Mouse (Mus musculus) lung, postnatal 25 days (tissue): ENCODE measurements at regions not wholly inside any gene's neighbourhood (a gene's known extent, or its start where the extent isn't known, plus 50 kb on each side); places are given as distances from the start of the nearest gene placed in this dataset.
"Not testable (repeated sequence)": the region's sequence is repeated elsewhere in the genome, so short reads cannot be mapped to it uniquely, and the experiment has no call there.

Experiments used
- DNase-seq: peaks from one replicate; pipeline ENCODE4 v3.0.0; 2022; ENCODE audit warnings: low spot score

GRCm38 (mm10) chr12:3188734-3189275 is 121.0 kb downstream of the Rab10 start:
- not testable (repeated sequence) for DNase-seq

- no peak for DNase-seq
Observed at GRCm38 (mm10) chr12:3188137-3188536, 121.6 kb downstream of the Rab10 start.

- no peak for DNase-seq
Observed at GRCm38 (mm10) chr12:3173325-3173724, 136.4 kb downstream of the Rab10 start.

- not testable (repeated sequence) for DNase-seq
Observed at GRCm38 (mm10) chr12:3169705-3170287, 140.0 kb downstream of the Rab10 start.

GRCm38 (mm10) chr12:3161666-3162065 is 148.1 kb downstream of the Rab10 start:
- DNase-seq, result not testable (repeated sequence)

GRCm38 (mm10) chr12:3158771-3159170 is 151.0 kb downstream of the Rab10 start:
- not testable (repeated sequence) for DNase-seq

- DNase-seq, result not testable (repeated sequence)
Observed at GRCm38 (mm10) chr12:3153705-3154104, 156.1 kb downstream of the Rab10 start.

GRCm38 (mm10) chr12:3132553-3132952 is 177.2 kb downstream of the Rab10 start:
- DNase-seq, result not testable (repeated sequence)

GRCm38 (mm10) chr12:3131149-3131751 is 178.5 kb downstream of the Rab10 start:
- not testable (repeated sequence) for DNase-seq

- not testable (repeated sequence) for DNase-seq
Observed at GRCm38 (mm10) chr12:3127336-3127735, 182.4 kb downstream of the Rab10 start.

GRCm38 (mm10) chr12:3124036-3124435 is 185.7 kb downstream of the Rab10 start:
- DNase-seq, result no peak

- not testable (repeated sequence) for DNase-seq
Observed at GRCm38 (mm10) chr12:3110589-3110988, 199.2 kb downstream of the Rab10 start.

GRCm38 (mm10) chr12:3109671-3110070 is 200.1 kb downstream of the Rab10 start:
- DNase-seq, result peak; percentile 43

- not testable (repeated sequence) for DNase-seq
Observed at GRCm38 (mm10) chr12:3101963-3102362, 207.8 kb downstream of the Rab10 start.

- DNase-seq, result peak; percentile 44
Observed at GRCm38 (mm10) chr12:3098175-3098574, 211.6 kb downstream of the Rab10 start.

- DNase-seq, result no peak
Observed at GRCm38 (mm10) chr12:3094509-3094908, 215.3 kb downstream of the Rab10 start.

GRCm38 (mm10) chr12:3092974-3093373 is 216.8 kb downstream of the Rab10 start:
- not testable (repeated sequence) for DNase-seq

- DNase-seq, result not testable (repeated sequence)
Observed at GRCm38 (mm10) chr12:3049546-3049945, 260.2 kb downstream of the Rab10 start.

- DNase-seq, result not testable (repeated sequence)
Observed at GRCm38 (mm10) chr12:3018446-3018845, 291.3 kb downstream of the Rab10 start.

- not testable (repeated sequence) for DNase-seq
Observed at GRCm38 (mm10) chr12:3016777-3017176, 293.0 kb downstream of the Rab10 start.
